Comparison of ENCODE assay signal across 20 mouse cellular contexts in genomic region chr15:27436194-27436593, GRCm38 (mm10).
"Had no signal": no experiment of that assay in that cellular context is flagged by ENCODE, and none has a peak within 500 bp of the region (broad histone marks: within the 10 kb centered on the region; RNA-seq: fewer than 3 reads in every experiment).

No protein-coding gene starts in this region.

- H3K27me3 ChIP-seq: lung, embryonic 15.5 days; midbrain, embryonic 12.5 days; neural tube, embryonic 13.5 days; neural tube, embryonic 15.5 days had no signal

- DNase-seq: lung, adult 2 months; lung, postnatal 10 days; lung, postnatal 4 days; midbrain, embryonic 14.5 days; retina, postnatal 1 day; right cerebral cortex, adult 18-20 months; right cerebral cortex, postnatal 25 days; right cerebral cortex, postnatal 4 days; spleen, adult 18-20 months; thymus, adult 18-20 months; thymus, postnatal 14 days; thymus, postnatal 36 days had no signal

- H3K9ac ChIP-seq: liver, embryonic 14.5 days; lung, embryonic 15.5 days; midbrain, embryonic 12.5 days; neural tube, embryonic 13.5 days; neural tube, embryonic 15.5 days had no signal

- H3K27ac ChIP-seq: liver, embryonic 14.5 days; lung, embryonic 15.5 days; midbrain, embryonic 10.5 days; midbrain, embryonic 12.5 days; neural tube, embryonic 13.5 days; neural tube, embryonic 15.5 days had no signal

- H3K4me2 ChIP-seq: lung, embryonic 15.5 days; midbrain, embryonic 12.5 days; neural tube, embryonic 13.5 days; neural tube, embryonic 15.5 days had no signal

- H3K9me3 ChIP-seq: lung, embryonic 15.5 days; midbrain, embryonic 10.5 days; midbrain, embryonic 12.5 days; neural tube, embryonic 13.5 days; neural tube, embryonic 15.5 days had no signal

- H3K4me1 ChIP-seq: lung, embryonic 15.5 days; midbrain, embryonic 10.5 days; midbrain, embryonic 12.5 days; neural tube, embryonic 13.5 days; neural tube, embryonic 15.5 days had no signal

- ATAC-seq: midbrain, embryonic 16.5 days had no signal

- H3K36me3 ChIP-seq: lung, embryonic 15.5 days; midbrain, embryonic 10.5 days; midbrain, embryonic 12.5 days; neural tube, embryonic 13.5 days; neural tube, embryonic 15.5 days had no signal

- H3K4me3 ChIP-seq: lung, embryonic 15.5 days; midbrain, embryonic 10.5 days; midbrain, embryonic 12.5 days; myocyte; neural tube, embryonic 13.5 days; neural tube, embryonic 15.5 days had no signal
